Mouse (Mus musculus): ENCODE measurements at regions not wholly inside any gene's neighbourhood (a gene's known extent, or its start where the extent isn't known, plus 50 kb on each side); places are given as distances from the start of the nearest gene placed in this dataset.

DNA sequence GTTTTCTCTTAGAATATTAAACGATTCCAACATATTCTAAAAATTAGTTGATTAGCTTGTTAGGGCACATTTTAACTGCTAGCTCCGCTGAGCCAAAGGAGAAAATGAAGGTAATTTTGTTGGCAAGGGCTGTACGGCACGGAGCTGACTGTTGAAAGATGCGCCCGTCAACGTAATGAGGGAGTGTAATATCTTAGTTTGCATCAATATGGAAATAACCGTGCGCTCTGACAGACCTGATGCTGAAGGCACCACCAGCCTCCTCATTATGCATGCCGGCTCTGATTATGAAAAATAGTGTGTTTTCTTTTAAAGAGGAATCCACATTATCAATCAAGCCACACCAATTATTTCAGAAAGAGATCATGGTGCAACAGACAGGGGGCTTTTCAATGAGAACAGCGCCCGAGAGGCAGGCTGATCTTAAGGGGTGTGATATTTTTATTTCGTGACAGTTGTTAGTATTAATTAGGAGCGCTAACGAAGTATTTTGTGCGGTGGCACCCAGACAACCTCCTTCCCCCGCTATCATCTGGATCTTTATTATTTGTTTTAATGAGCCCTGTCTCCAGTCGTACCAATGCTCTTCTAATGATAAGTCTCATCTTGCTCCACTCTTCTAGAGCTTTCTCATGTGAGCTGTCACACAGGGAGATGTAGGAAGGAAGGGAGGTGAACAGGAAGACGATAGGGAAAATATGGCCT, 99.9 kb upstream of the Ctbp2 start:
- no peak for DNase-seq

DNA sequence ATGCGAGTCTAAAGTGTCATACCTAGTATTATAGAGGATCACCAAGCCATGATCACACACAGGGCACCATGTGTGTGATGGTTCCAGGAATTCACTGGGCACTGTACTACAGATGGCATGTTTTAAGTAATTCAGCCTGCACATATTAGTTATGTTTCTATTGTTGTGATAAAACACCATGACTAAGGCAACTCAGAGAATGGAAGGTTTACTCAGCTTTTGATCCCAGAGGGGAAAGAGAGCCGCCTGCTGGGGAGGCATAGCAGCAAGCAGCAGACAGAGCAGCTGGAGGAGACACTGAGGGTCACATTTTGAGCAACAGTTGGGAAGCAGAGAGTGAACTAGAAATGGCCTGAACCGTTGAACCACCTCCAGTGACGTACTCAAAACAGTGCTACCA, 88.2 kb upstream of the Ctbp2 start:
- DNase-seq, result no peak

- DNase-seq, result no peak
These were observed 81.5 kb upstream of the Ctbp2 start for GRCm38 (mm10) chr7:133205704-133206103.

DNA sequence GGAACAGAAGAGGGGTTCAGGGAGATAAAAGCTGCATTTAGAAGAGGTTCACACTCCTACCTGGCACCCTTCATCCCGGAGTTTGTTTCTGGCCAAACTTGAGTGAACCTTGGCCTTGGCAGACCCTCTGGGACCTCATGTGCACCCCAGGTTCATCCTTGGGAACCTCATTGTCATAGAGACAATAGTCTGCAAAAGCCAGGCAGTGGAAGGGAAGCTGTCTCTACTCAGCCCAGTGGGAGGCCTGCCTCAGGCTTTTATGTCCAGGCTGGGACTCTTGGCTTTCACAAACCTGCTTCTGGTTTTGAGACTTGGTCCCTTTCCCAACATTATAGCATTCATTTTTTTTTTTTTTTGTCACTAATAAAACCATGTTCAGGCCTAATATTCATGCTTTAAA, 80.3 kb upstream of the Ctbp2 start:
- no peak for DNase-seq

DNA sequence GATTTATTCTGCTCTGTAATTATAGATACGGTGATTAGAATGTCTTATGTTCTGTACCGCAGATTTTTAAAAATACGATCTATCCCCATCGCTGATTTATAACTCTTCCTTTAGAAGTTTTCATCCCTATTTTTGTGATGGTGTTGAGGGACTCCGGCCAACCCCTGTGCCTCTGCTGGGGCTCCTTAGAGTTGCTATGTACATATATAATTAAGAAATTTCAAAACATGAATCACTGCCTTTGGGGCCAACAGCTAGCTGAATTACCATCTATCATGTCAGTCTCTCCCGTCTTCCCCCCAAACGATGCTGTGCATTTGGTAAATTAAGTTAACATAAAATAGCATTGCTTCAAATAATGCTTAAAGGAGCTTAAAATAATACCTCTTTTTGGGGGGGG, 79.8 kb upstream of the Ctbp2 start:
- no peak for DNase-seq

- no peak for DNase-seq
These were observed 78.1 kb upstream of the Ctbp2 start for GRCm38 (mm10) chr7:133202092-133202880.

DNA sequence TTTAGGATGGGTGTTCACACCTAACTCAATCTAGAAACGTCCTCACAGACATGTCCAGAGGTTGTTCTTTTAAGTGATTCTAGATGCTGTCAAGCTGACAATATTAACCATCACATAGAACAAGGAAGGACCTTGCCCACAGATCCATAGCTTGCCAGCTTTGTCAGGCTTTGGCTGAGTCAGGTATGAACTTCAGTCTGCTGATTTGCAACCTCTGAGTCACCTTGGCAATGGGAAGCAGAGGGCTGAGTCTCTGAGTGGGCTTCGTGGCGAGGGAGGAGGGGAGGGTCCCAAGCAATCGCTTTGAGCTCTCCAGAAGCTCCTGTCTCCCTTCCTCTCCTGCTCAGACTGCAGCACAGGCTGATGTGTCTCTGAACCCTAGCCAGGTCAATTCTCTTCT, 74.9 kb upstream of the Ctbp2 start:
- DNase-seq, result no peak

- no peak for DNase-seq
These were observed 65.8 kb upstream of the Ctbp2 start for GRCm38 (mm10) chr7:133189880-133190462.

- DNase-seq, result no peak
These were observed 61.9 kb upstream of the Ctbp2 start for GRCm38 (mm10) chr7:133185931-133186601.

GRCm38 (mm10) chr7:133184905-133185594, 60.9 kb upstream of the Ctbp2 start:
- no peak for DNase-seq

- DNase-seq, result no peak
These were observed 57.2 kb upstream of the Ctbp2 start for GRCm38 (mm10) chr7:133181388-133181787.

GRCm38 (mm10) chr7:133177179-133177575, 53.0 kb upstream of the Ctbp2 start:
- DNase-seq, result no peak

- peak; percentile 25 for DNase-seq
These were observed 52.4 kb upstream of the Ctbp2 start for GRCm38 (mm10) chr7:133176256-133177178.

Data from right cerebral cortex, postnatal 4 days (tissue).